Mouse (Mus musculus): ENCODE data around the gene Tspan14.

GRCm38 (mm10) chr14:40885225-40885624 lies 81.4 kb downstream of the Tspan14 start:
- no peak for TF ChIP-seq CTCF (IDR thresholded peaks at IDR 0.05; ENCODE audit: borderline replicate concordance, control insufficient read depth, extremely low read depth, insufficient read depth, low read length, poor library complexity)
- no peak for TF ChIP-seq POLR2A (IDR thresholded peaks at IDR 0.05; ENCODE audit: control insufficient read depth, extremely low read depth, insufficient read depth, low read length, poor library complexity)
